Mouse (Mus musculus) intestine, embryonic 14.5 days (tissue): Measurements from ENCODE around the gene Stxbp6. TPM values are rescaled to one million over a fixed set of nuclear protein-coding genes. Genes with fewer than 3 reads are reported as not detected.

Experiments
- ATAC-seq: fragments of 200-750 bp; cut with Nextera tagmentation; replicated peaks from 2 replicates; pipeline ENCODE4 v1.8.0; 2017; ENCODE audit warnings: low read depth, moderate number of reproducible peaks, moderate TSS enrichment, moderate library complexity; ENCODE audit not compliant: low FRiP score, low TSS enrichment
- DNase-seq: peaks from one replicate; pipeline ENCODE4 v3.0.0-alpha.2; 2018; ENCODE audit warnings: low spot score
- H3K27ac ChIP-seq: fragments of 300-500 bp; sonication (generic); 2 replicates; pipeline ENCODE4 v1.5.1; 2014; ENCODE audit warnings: low read depth, mild to moderate bottlenecking, control low read depth
- H3K27me3 ChIP-seq: fragments of 300-500 bp; sonication (generic); replicated peaks from 2 replicates; pipeline ENCODE4 v1.6.1; 2014; ENCODE audit warnings: low read length, control low read depth; ENCODE audit not compliant: control insufficient read depth, insufficient read depth
- H3K36me3 ChIP-seq: fragments of 300-500 bp; sonication (generic); 2 replicates; pipeline ENCODE4 v1.6.1; 2014; ENCODE audit warnings: low read length, control low read depth; ENCODE audit not compliant: control insufficient read depth, insufficient read depth
- H3K4me1 ChIP-seq: fragments of 300-500 bp; sonication (generic); replicated peaks from 2 replicates; pipeline ENCODE4 v1.6.1; 2014; ENCODE audit warnings: low read length, control low read depth, mixed read lengths; ENCODE audit not compliant: control insufficient read depth, insufficient read depth
- H3K4me2 ChIP-seq: fragments of 300-500 bp; sonication (generic); 2 replicates; pipeline ENCODE4 v1.6.1; 2014; ENCODE audit warnings: low read length
- H3K4me3 ChIP-seq: fragments of 300-500 bp; sonication (generic); 2 replicates; pipeline ENCODE4 v1.5.1; 2014; ENCODE audit warnings: low read depth, low read length, control low read depth, mixed read lengths
- H3K9ac ChIP-seq: fragments of 300-500 bp; sonication (generic); 2 replicates; pipeline ENCODE4 v1.6.1; 2014; ENCODE audit warnings: mild to moderate bottlenecking, low read length
- H3K9me3 ChIP-seq: fragments of 300-500 bp; sonication (generic); 2 replicates; pipeline ENCODE4 v1.6.1; 2016; ENCODE audit warnings: low read length, control low read depth; ENCODE audit not compliant: control insufficient read depth
- whole genome bisulfite sequencing: fragments of 180-500 bp; shearing (Covaris S2); extraction: QIAGEN DNeasy Blood & Tissue Kit; methylation state at CpG from one replicate; pipeline ENCODE4 v1.1.7; 2014; 5-methylcytosine and 5-hydroxymethylcytosine counted together
- polyA plus RNA-seq: library from polyadenylated mRNA; unstranded; fragments of >200 nt; fragmentation: Nextera tagmentation; extraction: Ambion mirVana; gene quantifications from 2 replicates; pipeline ENCODE4 v1.2.1, GENCODE M21; 2014

Stxbp6 gene
- polyA plus RNA-seq, 1 experiment from 2014 or later = 12.9 TPM

GRCm38 (mm10) chr12:44913854-44914253 lies 160.7 kb downstream of the Stxbp6 start:
- no peak overlapping the region for H3K27ac ChIP-seq
- WGBS = 70% methylated on average over 4 of the region's 4 CpGs

GRCm38 (mm10) chr12:44908028-44908702 lies 166.3 kb downstream of the Stxbp6 start:
- Histone ChIP-seq H3K4me1 (no peaks in the 10 kb centered on the region), H3K9ac (no peak overlapping the region), H3K27me3 (no peaks in the 10 kb centered on the region), H3K36me3 (no peaks in the 10 kb centered on the region), H3K4me2 (no peak overlapping the region), H3K9me3 (no peaks in the 10 kb centered on the region), H3K27ac (no peak overlapping the region), H3K4me3 (no peak overlapping the region)
- 79% methylated on average over 3 of the region's 3 CpGs for WGBS
- DNase-seq = no peak
- ATAC-seq = no peak

More at GRCm38 (mm10) chr12:44913854-44914253, 160.7 kb downstream of the Stxbp6 start:
- Histone ChIP-seq H3K27me3 (no peaks in the 10 kb centered on the region), H3K4me3 (no peak overlapping the region), H3K4me1 (no peaks in the 10 kb centered on the region), H3K9me3 (no peaks in the 10 kb centered on the region), H3K36me3 (no peaks in the 10 kb centered on the region), H3K9ac (no peak overlapping the region), H3K4me2 (no peak overlapping the region)
- no peak for ATAC-seq
- DNase-seq = no peak

- no peak overlapping the region for H3K4me3 ChIP-seq
- no peak overlapping the region for H3K4me2 ChIP-seq
- 85% methylated on average over 2 of the region's 2 CpGs for WGBS
- H3K27me3 ChIP-seq = no peaks in the 10 kb centered on the region
- no peak overlapping the region for H3K9ac ChIP-seq
- no peak for DNase-seq
- H3K36me3 ChIP-seq = 0 out of 2 replicates have a peak, but pooled peaks cover 1% of the 10 kb centered on the region
- no peaks in the 10 kb centered on the region for H3K9me3 ChIP-seq
- H3K27ac ChIP-seq = no peak overlapping the region
- H3K4me1 ChIP-seq = no peaks in the 10 kb centered on the region
- no peak for ATAC-seq
Observed at GRCm38 (mm10) chr12:44906001-44906400, 168.5 kb downstream of the Stxbp6 start.

- Histone ChIP-seq H3K9ac (no peak overlapping the region), H3K4me3 (no peak overlapping the region), H3K36me3 (0 out of 2 replicates have a peak, but pooled peaks cover 2% of the 10 kb centered on the region), H3K27ac (no peak overlapping the region), H3K4me1 (no peaks in the 10 kb centered on the region), H3K9me3 (no peaks in the 10 kb centered on the region), H3K4me2 (no peak overlapping the region), H3K27me3 (no peaks in the 10 kb centered on the region)
- ATAC-seq (no peak), DNase-seq (no peak)
- 86% methylated on average over 1 of the region's 1 CpGs for whole genome bisulfite sequencing
Observed at GRCm38 (mm10) chr12:44903205-44903732, 171.2 kb downstream of the Stxbp6 start.

GRCm38 (mm10) chr12:44899173-44899870 lies 175.2 kb downstream of the Stxbp6 start:
- WGBS = 93% methylated on average over 5 of the region's 5 CpGs
- Histone ChIP-seq H3K27ac (no peak overlapping the region), H3K9me3 (no peaks in the 10 kb centered on the region), H3K9ac (no peak overlapping the region), H3K4me1 (no peaks in the 10 kb centered on the region), H3K36me3 (0 out of 2 replicates have a peak, but pooled peaks cover 2% of the 10 kb centered on the region), H3K27me3 (no peaks in the 10 kb centered on the region), H3K4me3 (no peak overlapping the region), H3K4me2 (no peak overlapping the region)
- ATAC-seq (no peak), DNase-seq (no peak)

GRCm38 (mm10) chr12:44896460-44896859 lies 178.0 kb downstream of the Stxbp6 start:
- H3K4me3 ChIP-seq = no peak overlapping the region
- no peaks in the 10 kb centered on the region for H3K27me3 ChIP-seq
- no peak overlapping the region for H3K9ac ChIP-seq
- H3K27ac ChIP-seq = no peak overlapping the region
- WGBS = 88% methylated on average over 1 of the region's 1 CpGs
- 0 out of 2 replicates have a peak, but pooled peaks cover 2% of the 10 kb centered on the region for H3K36me3 ChIP-seq
- H3K9me3 ChIP-seq = no peaks in the 10 kb centered on the region
- DNase-seq (no peak), ATAC-seq (no peak)
- H3K4me2 ChIP-seq = no peak overlapping the region
- no peaks in the 10 kb centered on the region for H3K4me1 ChIP-seq

GRCm38 (mm10) chr12:44889677-44890393 lies 184.7 kb downstream of the Stxbp6 start:
- no peaks in the 10 kb centered on the region for H3K27me3 ChIP-seq
- WGBS = 87% methylated on average over 6 of the region's 6 CpGs
- no peak overlapping the region for H3K27ac ChIP-seq

GRCm38 (mm10) chr12:44886826-44887225 lies 187.7 kb downstream of the Stxbp6 start:
- no peaks in the 10 kb centered on the region for H3K4me1 ChIP-seq
- no peaks in the 10 kb centered on the region for H3K36me3 ChIP-seq
- H3K27ac ChIP-seq = no peak overlapping the region
- 49% methylated on average over 3 of the region's 3 CpGs for WGBS
- DNase-seq (no peak), ATAC-seq (no peak)
- no peaks in the 10 kb centered on the region for H3K27me3 ChIP-seq
- H3K9ac ChIP-seq = no peak overlapping the region
- no peaks in the 10 kb centered on the region for H3K9me3 ChIP-seq
- no peak overlapping the region for H3K4me2 ChIP-seq
- no peak overlapping the region for H3K4me3 ChIP-seq

More at GRCm38 (mm10) chr12:44889677-44890393, 184.7 kb downstream of the Stxbp6 start:
- ATAC-seq = no peak
- Histone ChIP-seq H3K4me3 (no peak overlapping the region), H3K4me2 (no peak overlapping the region), H3K4me1 (no peaks in the 10 kb centered on the region), H3K9me3 (no peaks in the 10 kb centered on the region), H3K9ac (no peak overlapping the region), H3K36me3 (no peaks in the 10 kb centered on the region)
- no peak for DNase-seq
